Mouse (Mus musculus) lung, postnatal 14 days (tissue): Measurements from ENCODE around the gene Wapl.

Source experiments
- DNase-seq: peaks from one replicate; pipeline ENCODE4 v3.0.0; 2021

Gene Wapl

DNA sequence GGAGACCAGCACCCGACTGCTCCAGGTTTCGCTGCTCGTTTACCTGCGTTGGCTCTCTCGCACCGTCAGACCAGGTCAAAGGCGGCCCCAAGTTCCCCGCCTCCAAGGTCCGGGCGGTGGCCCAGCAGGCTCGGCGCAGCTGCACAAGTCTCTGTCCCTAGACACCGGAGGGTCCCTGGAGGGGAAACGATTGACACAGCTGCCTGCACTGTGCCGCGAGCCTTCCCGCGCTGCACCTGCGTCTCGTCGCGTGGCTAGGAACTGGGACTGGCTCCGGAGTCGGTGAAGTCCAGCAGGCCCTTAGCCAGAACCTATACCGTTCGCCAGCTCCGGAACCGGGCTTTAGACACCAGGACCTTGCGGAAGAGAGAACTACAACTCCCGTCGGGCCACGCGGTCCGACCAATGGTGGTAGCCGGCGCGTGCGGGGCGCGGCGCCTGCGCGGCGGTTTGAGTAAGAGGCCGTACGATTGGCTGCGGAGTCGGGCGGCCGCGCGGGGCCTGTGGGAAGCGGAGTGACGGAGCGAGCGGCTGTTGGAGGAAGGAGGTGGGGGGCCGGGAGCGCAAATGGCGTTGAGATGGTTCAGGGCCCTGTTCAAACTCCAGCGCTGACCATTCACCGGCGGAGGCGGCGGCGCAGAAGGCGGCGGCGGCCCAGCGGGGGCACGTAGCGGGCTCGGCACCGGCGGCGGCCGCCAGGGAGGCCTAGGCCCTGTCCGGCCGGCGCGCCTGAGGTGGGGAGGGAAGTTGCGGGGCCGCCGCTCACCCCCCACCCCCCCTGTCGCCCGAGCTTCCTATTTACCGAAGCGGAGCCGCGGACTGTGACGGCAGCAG, at the start of gene Wapl:
TSS of gene Wapl (plus strand) at position 534 of the 834 bp plus-strand sequence.
- peak; percentile 97 for DNase-seq

GRCm38 (mm10) chr14:34626824-34627223, 46.9 kb upstream of the Wapl start:
- no peak for DNase-seq

GRCm38 (mm10) chr14:34632722-34633448, 40.8 kb upstream of the Wapl start:
- DNase-seq = no peak

DNA sequence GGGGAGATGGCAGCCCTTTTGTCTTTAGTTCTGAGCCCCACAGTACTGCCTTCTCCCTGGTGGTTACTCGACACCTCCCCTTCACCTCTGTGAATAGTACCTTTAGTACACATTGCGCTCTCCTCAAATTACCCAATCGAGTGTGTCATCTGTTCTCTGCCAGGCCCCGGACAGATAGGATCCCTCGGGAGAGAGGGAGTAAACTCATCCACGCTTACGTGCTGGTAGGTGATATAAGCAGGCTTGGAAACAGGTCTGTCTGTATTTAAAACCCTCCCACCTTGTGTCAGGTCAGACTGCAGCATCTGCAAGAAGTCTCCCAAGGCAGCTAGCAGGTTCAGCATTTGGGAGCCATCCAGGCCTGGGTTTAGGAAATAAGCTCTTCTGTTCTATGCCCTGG, 38.5 kb upstream of the Wapl start:
- no peak for DNase-seq

- no peak for DNase-seq
Measured at GRCm38 (mm10) chr14:34635721-34636120, 38.0 kb upstream of the Wapl start.

GRCm38 (mm10) chr14:34644140-34644539, 29.6 kb upstream of the Wapl start:
- DNase-seq = no peak

- DNase-seq = no peak
Measured at GRCm38 (mm10) chr14:34647870-34648475, 25.8 kb upstream of the Wapl start.

GRCm38 (mm10) chr14:34657131-34657530, 16.6 kb upstream of the Wapl start:
- no peak for DNase-seq

DNA sequence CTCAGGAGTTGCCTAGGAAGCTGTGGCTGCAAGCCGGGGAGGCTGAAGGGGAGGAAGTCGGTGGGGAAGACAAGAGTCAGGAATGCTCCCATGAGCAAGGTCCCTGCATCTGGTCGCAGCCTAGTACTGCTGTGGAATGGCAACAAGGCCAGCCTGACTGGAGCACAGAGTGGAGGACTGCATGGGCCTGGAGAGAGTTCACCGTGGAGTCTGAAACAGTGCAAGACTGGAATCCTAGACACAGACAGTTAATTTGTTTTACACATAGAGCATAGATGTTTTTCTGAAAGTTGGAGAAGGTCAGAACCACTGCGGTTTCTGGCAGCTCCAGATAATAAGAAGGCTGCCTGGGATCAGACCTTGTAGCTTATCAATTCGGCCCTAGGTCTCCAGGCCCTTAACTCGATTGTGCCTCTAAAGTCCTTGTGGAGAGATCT, 13.4 kb upstream of the Wapl start:
- DNase-seq = no peak

DNA sequence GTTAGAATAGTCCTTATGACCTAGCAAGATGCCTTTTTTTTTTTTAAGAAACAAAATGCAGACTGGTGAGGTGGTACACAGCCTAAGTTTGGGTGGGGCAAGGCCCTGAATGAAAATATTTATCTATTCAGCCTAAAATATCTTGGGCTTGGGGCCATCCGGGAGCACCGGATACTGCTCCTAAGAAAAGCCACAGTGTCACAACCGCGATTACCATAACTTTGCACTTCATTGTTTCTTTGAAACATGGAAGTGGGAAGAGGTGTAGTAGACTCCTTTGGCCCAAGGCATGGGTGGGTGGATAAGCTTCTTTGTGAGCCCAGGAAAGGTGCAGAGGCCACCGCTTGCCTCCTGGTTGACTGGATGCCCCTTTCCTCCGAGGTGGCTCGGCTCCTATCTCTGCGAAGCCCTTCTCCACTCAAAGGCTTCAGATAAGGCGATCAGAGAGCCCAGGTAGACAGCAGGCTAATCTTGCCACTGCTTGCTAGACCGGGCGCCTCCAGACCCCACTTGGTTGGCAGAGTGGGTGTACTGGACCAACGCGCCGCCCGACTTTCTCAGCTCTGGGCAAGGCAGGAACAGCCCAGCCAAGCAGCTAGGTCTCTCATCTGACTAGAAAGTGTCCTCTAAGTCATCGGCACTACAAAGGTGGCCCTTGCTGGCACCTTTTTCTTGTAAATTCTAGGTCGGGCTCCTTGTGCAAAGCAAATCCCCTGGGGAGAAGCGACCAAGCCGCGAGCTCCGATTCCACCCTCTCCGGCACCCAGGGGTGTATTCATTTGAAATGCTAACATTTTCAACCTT, 12.7 kb upstream of the Wapl start:
- peak; percentile 3 for DNase-seq

- DNase-seq = peak; percentile 65
Measured at GRCm38 (mm10) chr14:34661621-34662477, 11.9 kb upstream of the Wapl start.

DNA sequence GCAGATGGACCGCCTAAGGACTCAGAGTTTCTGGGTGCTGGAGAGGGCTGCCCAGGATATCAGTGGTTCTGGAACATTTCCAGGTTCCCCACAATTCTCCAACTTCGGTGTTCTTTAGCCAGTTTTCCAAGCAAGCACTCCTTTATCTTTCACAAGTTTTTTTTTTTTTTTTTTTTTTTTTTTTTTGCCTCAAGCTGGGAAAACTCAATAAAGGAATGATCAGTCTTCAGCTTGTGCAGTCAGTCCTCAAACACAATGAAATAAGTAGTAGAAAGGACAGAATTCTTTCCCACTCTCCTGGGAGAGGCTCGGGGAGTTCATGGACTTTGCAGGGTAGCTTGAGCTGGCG, 11.3 kb upstream of the Wapl start:
- DNase-seq = no peak

GRCm38 (mm10) chr14:34663381-34663780, 10.3 kb upstream of the Wapl start:
- DNase-seq = no peak

DNA sequence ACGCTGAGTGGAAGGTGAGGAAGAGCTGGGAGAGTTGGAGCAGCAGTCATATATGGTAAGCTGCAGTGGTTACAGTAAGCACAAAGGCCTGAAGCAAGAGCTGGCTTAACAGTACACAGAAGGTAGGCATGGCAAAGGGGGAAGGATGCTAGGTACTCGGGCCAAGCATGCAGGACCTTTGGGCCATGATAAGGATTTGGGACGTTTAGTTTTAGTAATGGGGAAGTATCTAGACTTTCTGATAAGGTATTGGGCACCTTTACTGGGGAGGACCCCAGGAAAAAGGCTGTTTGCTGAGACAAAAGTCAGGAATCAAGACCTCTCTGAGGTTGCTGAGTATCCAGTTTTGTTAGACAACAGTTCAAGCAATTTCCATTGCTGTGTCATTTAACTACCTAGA, 4.6 kb upstream of the Wapl start:
- no peak for DNase-seq

- no peak for DNase-seq
Measured at GRCm38 (mm10) chr14:34670256-34670655, 3.5 kb upstream of the Wapl start.

GRCm38 (mm10) chr14:34674229-34674791, 582 bp downstream of the Wapl start:
- DNase-seq = peak; percentile 60

DNA sequence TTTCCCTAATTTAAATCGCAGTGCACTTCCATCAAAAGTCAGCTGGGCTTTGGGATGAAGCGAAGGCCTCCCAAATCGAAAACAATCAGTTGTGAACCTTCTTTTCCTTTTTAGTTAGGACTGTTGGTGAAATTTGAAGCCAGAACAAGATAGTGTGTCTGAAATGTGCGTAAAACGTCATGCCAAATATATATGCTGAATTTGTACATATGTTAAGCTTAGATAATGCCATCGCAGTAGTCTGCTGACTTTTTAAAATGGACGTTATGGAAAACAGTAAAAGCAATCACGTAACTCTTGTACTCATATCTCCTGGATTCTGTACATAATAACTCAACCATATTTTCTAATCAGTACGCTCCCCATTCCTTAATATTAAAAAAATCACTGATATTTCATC, 1.2 kb downstream of the Wapl start:
- DNase-seq = no peak

GRCm38 (mm10) chr14:34675347-34675865, 1.7 kb downstream of the Wapl start:
- DNase-seq = no peak

DNA sequence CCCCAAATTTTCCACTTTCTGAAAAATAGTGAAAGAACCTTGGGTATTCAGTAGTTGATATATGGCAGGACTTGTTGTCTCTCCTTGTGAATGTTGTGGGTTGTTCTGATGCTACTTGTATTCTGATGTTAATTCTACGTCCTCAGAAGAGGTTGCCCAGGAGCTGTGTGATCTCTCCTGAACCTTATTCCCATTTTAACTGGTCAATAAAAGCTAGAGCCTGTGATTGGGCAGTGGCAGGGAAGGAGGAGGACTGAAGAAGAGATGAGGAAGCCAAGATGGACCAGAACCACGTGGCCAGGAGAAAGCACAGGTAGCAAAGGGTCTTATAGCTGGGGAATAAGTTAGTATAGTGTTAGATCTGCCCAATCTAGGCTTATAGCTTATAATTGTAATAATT, 7.1 kb downstream of the Wapl start:
- no peak for DNase-seq

- DNase-seq = no peak
Measured at GRCm38 (mm10) chr14:34684989-34685388, 11.3 kb downstream of the Wapl start.

GRCm38 (mm10) chr14:34693970-34694369, 20.2 kb downstream of the Wapl start:
- DNase-seq = no peak
